Mouse (Mus musculus): ENCODE measurements around the gene Zranb3. TPM values are rescaled to one million over a fixed set of nuclear protein-coding genes. Genes with fewer than 3 reads are reported as not detected.

Zranb3 gene
- polyA plus RNA-seq, 1 experiment = 0.44 TPM

- TF ChIP-seq GATA1 (IDR thresholded peaks at IDR 0.05; ENCODE audit: low read length) = no peak
Observed at GRCm38 (mm10) chr1:128070003-128070402, 32.8 kb downstream of the Zranb3 start.

GRCm38 (mm10) chr1:128068945-128069397, 33.9 kb downstream of the Zranb3 start:
- TF ChIP-seq GATA1 (IDR thresholded peaks at IDR 0.05; ENCODE audit: low read length) = no peak

GRCm38 (mm10) chr1:128064716-128065115, 38.1 kb downstream of the Zranb3 start:
- TF ChIP-seq GATA1 (IDR thresholded peaks at IDR 0.05; ENCODE audit: low read length) = no peak

- no peak for TF ChIP-seq GATA1 (IDR thresholded peaks at IDR 0.05; ENCODE audit: low read length)
Observed at GRCm38 (mm10) chr1:128062167-128062566, 40.7 kb downstream of the Zranb3 start.

GRCm38 (mm10) chr1:128061401-128061800, 41.4 kb downstream of the Zranb3 start:
- TF ChIP-seq GATA1 (IDR thresholded peaks at IDR 0.05; ENCODE audit: low read length) = no peak

GRCm38 (mm10) chr1:128060655-128061344, 42.0 kb downstream of the Zranb3 start:
- TF ChIP-seq GATA1 (IDR thresholded peaks at IDR 0.05; ENCODE audit: low read length) = no peak

- no peak for TF ChIP-seq GATA1 (IDR thresholded peaks at IDR 0.05; ENCODE audit: low read length)
Observed at GRCm38 (mm10) chr1:128058625-128059024, 44.2 kb downstream of the Zranb3 start.

GRCm38 (mm10) chr1:128057269-128057668, 45.6 kb downstream of the Zranb3 start:
- no peak for TF ChIP-seq GATA1 (IDR thresholded peaks at IDR 0.05; ENCODE audit: low read length)

- no peak for TF ChIP-seq GATA1 (IDR thresholded peaks at IDR 0.05; ENCODE audit: low read length)
Observed at GRCm38 (mm10) chr1:128046920-128047319, 55.9 kb downstream of the Zranb3 start.

GRCm38 (mm10) chr1:128046455-128046854, 56.4 kb downstream of the Zranb3 start:
- TF ChIP-seq GATA1 (IDR thresholded peaks at IDR 0.05; ENCODE audit: low read length) = no peak

GRCm38 (mm10) chr1:128044181-128044580, 58.7 kb downstream of the Zranb3 start:
- no peak for TF ChIP-seq GATA1 (IDR thresholded peaks at IDR 0.05; ENCODE audit: low read length)

GRCm38 (mm10) chr1:128036296-128036695, 66.6 kb downstream of the Zranb3 start:
- no peak for TF ChIP-seq GATA1 (IDR thresholded peaks at IDR 0.05; ENCODE audit: low read length)

GRCm38 (mm10) chr1:128032123-128032522, 70.7 kb downstream of the Zranb3 start:
- no peak for TF ChIP-seq GATA1 (IDR thresholded peaks at IDR 0.05; ENCODE audit: low read length)

- TF ChIP-seq GATA1 (IDR thresholded peaks at IDR 0.05; ENCODE audit: low read length) = no peak
Observed at GRCm38 (mm10) chr1:128031524-128031923, 71.3 kb downstream of the Zranb3 start.

GRCm38 (mm10) chr1:128024363-128025114, 78.3 kb downstream of the Zranb3 start:
- TF ChIP-seq GATA1 (IDR thresholded peaks at IDR 0.05; ENCODE audit: low read length) = no peak

GRCm38 (mm10) chr1:128020001-128020770, 82.7 kb downstream of the Zranb3 start:
- TF ChIP-seq GATA1 (IDR thresholded peaks at IDR 0.05; ENCODE audit: low read length) = no peak
